Mouse (Mus musculus) kidney, adult 2 months (tissue): ENCODE results near the gene Smap1.

Experiments used
- CTCF ChIP-seq: fragments of 200-500 bp; conservative IDR thresholded peaks from 2 replicates; pipeline ENCODE4 v1.5.1; 2011; ENCODE audit warnings: low read depth, mild to moderate bottlenecking, control low read depth, low read length, moderate library complexity, mixed read lengths; ENCODE audit not compliant: insufficient read depth, insufficient read length
- POLR2A ChIP-seq: fragments of 200-500 bp; IDR thresholded peaks from one replicate; pipeline ENCODE4 v1.6.1; 2011; ENCODE audit warnings: low read depth, low read length, control low read depth

DNA sequence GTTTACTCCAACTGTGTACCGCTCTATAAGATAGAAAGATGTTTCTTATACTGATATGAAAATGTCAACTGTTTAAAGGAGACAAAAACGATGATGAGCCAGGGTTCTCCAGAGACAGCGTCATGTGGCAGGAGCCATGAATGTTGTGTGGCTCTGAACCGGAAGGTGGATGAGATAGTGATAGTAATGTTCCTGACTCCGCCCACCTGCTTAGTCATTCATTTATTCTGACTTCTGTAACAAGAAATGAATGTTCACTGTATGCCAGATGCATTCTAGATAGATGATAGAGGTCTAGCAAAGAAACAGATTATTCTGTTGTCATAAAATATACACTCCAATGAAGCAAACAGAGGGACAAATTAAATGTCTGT lies 22.5 kb downstream of the Smap1 start:
- no peak for TF ChIP-seq POLR2A
- TF ChIP-seq CTCF: no peak
